Mouse (Mus musculus): ENCODE measurements around the gene 2010111I01Rik. TPM values are rescaled to one million over a fixed set of nuclear protein-coding genes. Genes with fewer than 3 reads are reported as not detected.
"Not testable (repeated sequence)": the region's sequence is repeated elsewhere in the genome, so short reads cannot be mapped to it uniquely, and the experiment has no call there.

Gene 2010111I01Rik
- total RNA-seq (2021), result 10 to 100 TPM; 87.8 to 90.0 TPM

- peak; percentile 95 to 96 for DNase-seq
- intact Hi-C loops (cut with DNase I), result loop anchor here (5.0 kb wide), 1 partner anchor 73 kb away; no protein-coding TSS in a partner anchor
These were observed at the start of gene 2010111I01Rik for GRCm38 (mm10) chr13:62964640-62965311. Gene 2010111I01Rik (plus strand): TSS chr13:62964893.

- DNase-seq, result no peak
- intact Hi-C loops (cut with DNase I), result no loop called here
These were observed 48.0 kb upstream of the 2010111I01Rik start for GRCm38 (mm10) chr13:62916675-62917074.

GRCm38 (mm10) chr13:62917416-62918110 is 47.1 kb upstream of the 2010111I01Rik start:
- intact Hi-C loops (cut with DNase I), result no loop called here
- no peak for DNase-seq

- intact Hi-C loops (cut with DNase I), result loop anchor here (1.0 kb wide), 2 partner anchors 412 to 437 kb away; no protein-coding TSS in a partner anchor
- DNase-seq, result peak; percentile 72 to 84
These were observed 44.9 kb upstream of the 2010111I01Rik start for GRCm38 (mm10) chr13:62919647-62920341.

GRCm38 (mm10) chr13:62922645-62923044 is 42.0 kb upstream of the 2010111I01Rik start:
- intact Hi-C loops (cut with DNase I), result no loop called here
- no peak for DNase-seq

- intact Hi-C loops (cut with DNase I), result no loop called here
- no peak for DNase-seq
These were observed 41.5 kb upstream of the 2010111I01Rik start for GRCm38 (mm10) chr13:62923182-62923581.

GRCm38 (mm10) chr13:62926479-62926878 is 38.2 kb upstream of the 2010111I01Rik start:
- intact Hi-C loops (cut with DNase I), result loop anchor here (1.0 to 5.0 kb wide), 4 partner anchors 120 to 430 kb away; no protein-coding TSS in a partner anchor
- peak; percentile 44 to 61 for DNase-seq

- DNase-seq, result no peak
- intact Hi-C loops (cut with DNase I), result loop anchor here (2.0 to 5.0 kb wide), 3 partner anchors 119 to 429 kb away; no protein-coding TSS in a partner anchor
These were observed 37.2 kb upstream of the 2010111I01Rik start for GRCm38 (mm10) chr13:62927470-62927869.

GRCm38 (mm10) chr13:62929144-62929543 is 35.5 kb upstream of the 2010111I01Rik start:
- intact Hi-C loops (cut with DNase I), result loop anchor here (5.0 kb wide), 1 partner anchor 313 kb away; no protein-coding TSS in a partner anchor
- not testable (repeated sequence) for DNase-seq

- peak in 1 of 2 experiments; percentile 24 for DNase-seq
- intact Hi-C loops (cut with DNase I), result loop anchor here (5.0 kb wide), 1 partner anchor 312 kb away; no protein-coding TSS in a partner anchor
These were observed 34.8 kb upstream of the 2010111I01Rik start for GRCm38 (mm10) chr13:62929766-62930389.

- intact Hi-C loops (cut with DNase I), result no loop called here
- no peak for DNase-seq
These were observed 32.2 kb upstream of the 2010111I01Rik start for GRCm38 (mm10) chr13:62932452-62932851.

- intact Hi-C loops (cut with DNase I), result no loop called here
- DNase-seq, result no peak
These were observed 25.3 kb upstream of the 2010111I01Rik start for GRCm38 (mm10) chr13:62939371-62939770.

GRCm38 (mm10) chr13:62939797-62940196 is 24.9 kb upstream of the 2010111I01Rik start:
- DNase-seq, result no peak
- intact Hi-C loops (cut with DNase I), result loop anchor here (5.0 kb wide), 1 partner anchor 103 kb away; no protein-coding TSS in a partner anchor

GRCm38 (mm10) chr13:62940721-62941120 is 24.0 kb upstream of the 2010111I01Rik start:
- DNase-seq, result no peak
- intact Hi-C loops (cut with DNase I), result loop anchor here (5.0 kb wide), 1 partner anchor 102 kb away; no protein-coding TSS in a partner anchor

GRCm38 (mm10) chr13:62941341-62942005 is 23.2 kb upstream of the 2010111I01Rik start:
- intact Hi-C loops (cut with DNase I), result loop anchor here (5.0 kb wide), 1 partner anchor 101 kb away; no protein-coding TSS in a partner anchor
- DNase-seq, result no peak

GRCm38 (mm10) chr13:62943274-62943830 is 21.3 kb upstream of the 2010111I01Rik start:
- no peak for DNase-seq
- intact Hi-C loops (cut with DNase I), result loop anchor here (5.0 kb wide), 1 partner anchor 99 kb away; no protein-coding TSS in a partner anchor

- intact Hi-C loops (cut with DNase I), result loop anchor here (5.0 kb wide), 1 partner anchor 98 kb away; no protein-coding TSS in a partner anchor
- no peak for DNase-seq
These were observed 20.6 kb upstream of the 2010111I01Rik start for GRCm38 (mm10) chr13:62944109-62944508.

- no peak for DNase-seq
- intact Hi-C loops (cut with DNase I), result no loop called here
These were observed 15.0 kb upstream of the 2010111I01Rik start for GRCm38 (mm10) chr13:62949560-62950188.

- intact Hi-C loops (cut with DNase I), result no loop called here
- no peak for DNase-seq
These were observed 13.1 kb upstream of the 2010111I01Rik start for GRCm38 (mm10) chr13:62951606-62952005.

Data from heart, postnatal 36 days (tissue).